Mouse (Mus musculus) gastrocnemius, adult 2 months (tissue): ENCODE data around the gene Dclre1b. TPM values are rescaled to one million over a fixed set of nuclear protein-coding genes. Genes with fewer than 3 reads are reported as not detected.
"Not testable (repeated sequence)": the region's sequence is repeated elsewhere in the genome, so short reads cannot be mapped to it uniquely, and the experiment has no call there.

Experiments
- DNase-seq: peaks from one replicate; pipeline ENCODE4 v3.0.0; 2022
- H3K27ac ChIP-seq: fragments of 200-600 bp; 2 replicates; pipeline ENCODE4 v1.8.1; 2022; ENCODE audit warnings: mild to moderate bottlenecking
- H3K4me3 ChIP-seq: fragments of 200-600 bp; 2 replicates; pipeline ENCODE4 v1.8.1; 2022; ENCODE audit warnings: mild to moderate bottlenecking, moderate library complexity
- CTCF ChIP-seq: fragments of 200-600 bp; IDR thresholded peaks from 2 replicates; pipeline ENCODE4 v1.8.1; 2022; ENCODE audit warnings: antibody characterized with exemption, mild to moderate bottlenecking, moderate library complexity
- intact Hi-C: fragments of 180-260 bp; cut with DNase I; formaldehyde crosslinking; loops from one replicate; pipeline ENCODE4 v1.15.1; 2025
- total RNA-seq, 2 experiments: library from RNA; stranded (reverse); gene quantifications; 2 replicates each; pipeline ENCODE4 v1.2.3; 2021

Dclre1b gene
- total RNA-seq, 2 experiments from 2014 or later, result 6.4 to 8.6 TPM

DNA sequence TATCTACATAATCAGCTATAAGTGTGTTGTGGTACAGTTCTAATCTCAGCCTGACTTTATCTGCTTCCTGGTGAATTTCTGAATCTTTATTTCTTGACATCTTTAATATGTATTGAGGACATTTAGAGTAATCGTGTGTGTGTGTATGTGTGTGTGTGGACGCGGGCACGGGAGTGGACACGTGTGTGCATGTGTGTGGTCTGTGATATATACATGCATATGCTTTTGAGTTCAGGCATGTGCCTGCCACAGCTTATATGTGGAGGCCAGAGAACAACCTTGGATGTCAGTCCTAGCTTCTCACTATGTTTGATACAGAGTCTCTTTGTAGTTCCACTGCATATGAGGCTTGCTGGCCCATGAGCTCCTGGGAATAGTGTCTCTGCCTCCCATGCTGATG lies 27.2 kb upstream of the Dclre1b start:
- no peak for DNase-seq
- intact Hi-C loops, result no loop called here
- Histone ChIP-seq H3K27ac (no peak overlapping the region), H3K4me3 (no peak overlapping the region)
- TF ChIP-seq CTCF, result no peak

DNA sequence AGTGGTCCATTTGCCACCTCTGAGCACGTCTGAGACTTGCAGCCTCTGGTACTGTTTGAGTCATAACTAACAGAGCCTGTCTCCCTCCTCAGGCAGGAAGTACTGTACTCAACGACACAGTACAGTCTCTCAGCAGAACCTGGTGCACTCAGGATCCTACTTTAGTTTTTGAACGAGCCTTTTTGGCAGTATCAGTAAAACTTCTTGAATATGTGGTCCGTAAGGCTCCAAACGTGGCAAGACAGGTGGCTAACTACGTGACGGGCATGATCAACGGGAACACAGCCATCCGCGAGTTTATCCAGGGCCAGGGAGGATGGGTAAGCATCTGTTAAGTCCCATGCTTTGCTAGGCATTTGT lies 26.7 kb upstream of the Dclre1b start:
- no peak for TF ChIP-seq CTCF
- intact Hi-C loops, result no loop called here
- H3K27ac ChIP-seq, result no peak overlapping the region
- no peak for DNase-seq
- no peak overlapping the region for H3K4me3 ChIP-seq

DNA sequence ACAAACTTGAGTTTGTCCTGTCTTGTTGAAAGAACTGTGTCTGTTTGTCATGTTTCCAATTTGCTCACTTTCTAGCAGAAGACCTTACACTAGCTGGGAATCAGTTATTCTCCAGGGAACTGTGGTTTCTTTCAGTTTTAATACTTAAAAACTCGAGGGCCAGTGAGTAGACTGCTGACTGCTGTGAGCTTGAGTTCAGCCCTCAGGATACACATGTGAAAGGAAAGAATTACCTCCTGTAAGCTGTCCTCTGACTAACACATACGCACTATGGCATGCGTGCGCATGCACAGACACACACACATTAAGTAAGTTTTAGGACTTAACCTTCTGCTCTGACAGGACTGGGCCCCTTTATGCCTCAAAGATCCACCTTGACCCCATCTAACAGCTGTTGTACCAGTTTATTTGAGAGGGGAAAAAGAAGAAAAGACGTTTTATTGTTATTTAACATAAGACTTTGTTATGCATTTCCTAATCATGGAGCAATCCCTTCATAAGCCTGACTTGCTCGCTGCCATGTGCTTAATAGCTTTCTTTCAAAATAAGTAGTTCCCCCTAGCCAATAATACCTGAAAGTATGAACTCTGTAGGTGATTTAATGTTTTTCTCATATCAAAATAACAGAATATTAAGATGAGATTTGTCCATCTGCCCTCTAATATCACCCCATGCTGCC lies 26.2 kb upstream of the Dclre1b start:
- intact Hi-C loops, result no loop called here
- Histone ChIP-seq H3K27ac (no peak overlapping the region), H3K4me3 (no peak overlapping the region)
- no peak for TF ChIP-seq CTCF
- no peak for DNase-seq

DNA sequence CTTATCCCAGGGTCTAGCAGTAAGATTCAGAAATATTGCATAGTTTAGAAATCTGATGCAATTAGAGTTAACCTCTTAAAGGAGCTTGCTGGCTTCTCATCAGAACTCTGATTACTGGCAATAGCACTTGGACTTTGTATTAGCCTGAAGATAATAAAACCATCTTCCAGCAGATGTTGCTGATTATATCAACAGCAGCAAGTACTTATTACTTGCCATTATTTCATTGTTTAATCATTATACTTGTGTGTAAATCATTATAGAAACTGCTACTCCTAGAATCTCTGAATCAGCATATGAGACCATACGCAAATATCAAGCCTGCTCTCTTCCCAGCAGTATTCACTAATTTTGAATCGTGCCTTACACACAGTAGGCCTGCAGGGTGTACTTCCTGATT lies 24.8 kb upstream of the Dclre1b start:
- intact Hi-C loops, result no loop called here
- DNase-seq, result no peak
- no peak for TF ChIP-seq CTCF
- Histone ChIP-seq H3K4me3 (no peak overlapping the region), H3K27ac (no peak overlapping the region)

DNA sequence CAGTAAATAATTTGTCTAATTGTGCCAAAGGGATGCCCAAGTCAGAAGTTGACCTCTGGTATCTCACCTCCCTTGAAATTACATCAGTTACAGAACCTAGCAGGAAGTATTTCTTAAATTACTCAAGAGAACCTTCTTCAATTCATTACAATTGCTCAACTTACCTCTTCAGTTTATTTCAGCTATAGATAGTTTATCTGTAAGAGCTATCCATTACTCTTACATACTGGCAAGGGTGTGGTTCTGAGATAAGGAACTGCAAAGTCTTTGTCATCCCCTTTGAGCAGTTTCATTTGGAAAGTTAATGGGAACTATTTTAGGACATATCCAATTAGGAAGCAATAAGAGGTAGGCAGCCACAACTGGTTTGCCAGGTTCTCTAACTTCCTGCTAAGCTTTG lies 23.2 kb upstream of the Dclre1b start, which contains the start of gene Bcl2l15:
Bcl2l15 (plus strand) TSS at position 176 of the 400 bp plus-strand sequence.
- intact Hi-C loops, result no loop called here

DNA sequence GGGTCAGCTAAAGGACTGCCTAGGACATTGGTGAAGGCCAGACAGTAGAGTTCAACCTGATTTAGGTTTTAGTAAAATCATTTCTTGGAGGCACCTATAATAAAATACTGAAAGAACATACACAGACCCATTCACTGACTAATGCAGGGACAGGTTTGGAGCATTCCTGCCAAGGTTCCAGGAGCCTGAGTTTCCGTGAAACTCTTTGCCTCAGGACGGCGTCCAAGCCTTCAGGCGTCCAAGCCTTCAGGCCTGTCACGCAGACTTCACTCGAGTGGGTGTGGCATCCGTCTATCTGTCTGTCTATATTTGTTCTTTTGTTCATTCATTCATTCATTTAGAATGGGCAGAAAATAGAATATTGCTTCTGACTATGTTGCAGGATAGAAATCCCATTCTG lies 21.9 kb upstream of the Dclre1b start:
- H3K27ac ChIP-seq, result no peak overlapping the region
- no peak overlapping the region for H3K4me3 ChIP-seq
- DNase-seq, result no peak
- no peak for TF ChIP-seq CTCF
- intact Hi-C loops, result no loop called here

More for the DNA sequence above, 23.2 kb upstream of the Dclre1b start, which contains the start of gene Bcl2l15:
- Histone ChIP-seq H3K4me3 (no peak within 1 kb of the TSS), H3K27ac (no peak within 1 kb of the TSS)
- no peak for DNase-seq
- TF ChIP-seq CTCF, result no peak

DNA sequence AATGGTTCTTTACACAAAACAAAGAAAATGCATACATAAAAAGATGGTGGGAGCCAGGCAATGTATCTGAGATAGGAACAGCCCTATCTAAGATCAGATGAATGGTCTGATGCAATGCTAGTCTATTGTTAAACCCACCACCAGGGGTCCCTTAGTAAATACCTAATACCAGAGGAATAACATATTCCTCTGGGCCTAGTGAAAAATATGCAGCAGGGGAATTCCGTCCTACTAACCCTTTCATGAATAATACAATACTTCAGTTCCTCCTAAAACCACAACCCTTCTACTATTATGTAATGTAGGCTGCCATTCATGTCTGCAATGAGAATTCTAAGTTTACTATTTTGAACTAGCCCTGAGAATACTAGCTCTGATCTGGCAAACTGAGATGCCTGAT lies 21.4 kb upstream of the Dclre1b start:
- H3K27ac ChIP-seq, intact Hi-C loops, DNase-seq, H3K4me3 ChIP-seq: not testable (repeated sequence)

DNA sequence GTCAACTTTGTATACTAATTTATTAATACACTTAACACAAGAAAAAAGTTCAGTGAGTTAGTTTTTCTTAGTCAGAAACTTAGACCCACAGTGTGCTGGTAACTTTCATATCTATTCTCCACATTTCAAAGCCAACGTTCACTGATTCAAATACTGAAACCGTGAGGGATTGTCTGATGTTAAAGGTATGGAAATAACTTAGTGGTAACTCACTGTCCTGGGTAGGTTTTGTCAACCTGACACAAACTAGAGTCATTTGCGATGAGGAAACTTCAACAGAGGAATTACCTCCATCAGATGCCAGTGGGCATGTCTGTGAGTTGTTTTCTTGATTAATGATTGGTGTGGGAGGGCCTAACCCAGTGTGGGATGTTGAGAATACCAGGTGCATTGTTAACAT lies 19.8 kb upstream of the Dclre1b start:
- Histone ChIP-seq H3K27ac (no peak overlapping the region), H3K4me3 (no peak overlapping the region)
- no peak for DNase-seq
- intact Hi-C loops, result no loop called here
- TF ChIP-seq CTCF, result no peak

DNA sequence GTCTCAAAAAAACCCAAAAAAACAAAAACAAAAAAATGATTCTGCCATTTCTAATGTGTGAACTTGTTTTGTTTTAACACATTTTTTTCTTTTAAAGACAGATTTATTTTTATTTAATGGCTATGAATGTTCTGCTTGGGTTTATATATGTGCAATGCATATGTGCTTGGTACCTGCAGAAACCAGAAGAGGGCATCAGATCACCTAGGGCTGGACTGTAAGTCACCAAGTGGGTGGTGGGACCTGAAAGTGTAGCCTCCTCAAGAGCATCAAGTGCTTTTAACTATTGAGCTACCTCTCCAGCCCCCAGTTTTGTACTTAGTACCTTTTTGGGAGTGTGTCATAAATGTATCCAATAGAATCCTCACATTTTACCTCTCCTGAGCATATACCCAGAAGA lies 18.3 kb upstream of the Dclre1b start:
- peak; percentile 12; the same call in 1 of the 2 replicates for TF ChIP-seq CTCF

DNA sequence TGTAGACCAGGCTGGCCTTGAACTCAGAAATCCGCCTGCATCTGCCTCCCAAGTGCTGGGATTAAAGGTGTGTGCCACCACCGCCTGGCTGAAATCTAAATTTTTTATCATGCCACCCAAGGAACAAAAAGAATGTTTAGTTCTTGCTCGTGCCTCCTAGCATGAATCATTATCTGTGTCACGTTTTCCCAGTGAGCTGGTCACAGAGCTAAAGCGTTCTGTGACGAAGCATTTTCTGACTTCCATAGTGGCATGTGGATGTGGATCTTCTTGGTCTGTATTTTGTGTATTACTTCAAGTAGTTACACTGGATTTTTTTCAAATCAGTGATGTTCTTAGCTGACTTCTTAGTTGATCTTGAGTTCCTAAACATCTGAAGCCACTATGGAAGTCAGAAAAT lies 1.7 kb upstream of the Dclre1b start:
- no peak overlapping the region for H3K4me3 ChIP-seq
- intact Hi-C loops, result no loop called here
- no peak overlapping the region for H3K27ac ChIP-seq
- no peak for TF ChIP-seq CTCF
- no peak for DNase-seq

More for the DNA sequence above, 18.3 kb upstream of the Dclre1b start:
- intact Hi-C loops, result no loop called here
- no peak overlapping the region for H3K27ac ChIP-seq
- H3K4me3 ChIP-seq, result no peak overlapping the region
- DNase-seq, result no peak

DNA sequence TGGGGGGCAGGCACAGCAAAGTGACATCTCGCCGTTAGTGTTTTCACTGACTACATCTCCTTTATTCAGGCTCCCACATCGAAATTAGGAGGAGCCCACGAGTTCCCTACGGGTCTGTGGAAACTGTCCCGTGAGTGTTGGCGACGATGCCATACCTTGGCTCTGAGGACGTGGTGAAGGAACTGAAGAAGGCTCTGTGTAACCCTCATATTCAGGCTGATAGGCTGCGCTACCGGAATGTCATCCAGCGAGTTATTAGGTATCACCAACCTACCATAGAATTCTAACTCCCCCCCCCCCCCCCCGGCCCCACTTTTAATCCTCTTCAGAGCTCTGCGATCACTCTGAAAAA lies 531 bp upstream of the Dclre1b start:
- Histone ChIP-seq H3K4me3 (peak overlapping the region; percentile 92), H3K27ac (peak overlapping the region; percentile 98)
- intact Hi-C loops, result loop anchor here (1.0 to 5.0 kb wide), 3 partner anchors 18 to 72 kb away; partner anchors contain the start of genes Gm10964, Hipk1 and Olfml3
- no peak for DNase-seq
- no peak for TF ChIP-seq CTCF

DNA sequence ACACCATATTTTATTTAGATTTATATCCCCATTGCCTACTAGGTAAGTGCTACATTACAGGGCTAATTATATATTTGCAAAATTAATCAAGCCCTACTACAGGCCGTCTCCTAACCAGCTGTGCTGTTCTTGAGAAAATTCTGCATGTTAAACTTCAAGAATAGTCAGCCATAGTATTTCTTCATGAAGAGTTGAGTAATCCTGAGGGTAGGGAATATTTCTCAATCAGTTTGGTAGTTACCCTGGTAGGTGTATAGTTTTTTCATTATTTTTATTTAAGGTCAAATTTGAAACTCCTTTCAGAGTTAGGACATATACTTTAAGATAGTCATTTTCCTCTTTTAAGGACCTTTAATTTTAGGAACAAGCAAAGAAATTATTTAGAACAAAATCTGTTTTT lies 3.6 kb downstream of the Dclre1b start:
- no peak overlapping the region for H3K4me3 ChIP-seq
- intact Hi-C loops, result loop anchor here (5.0 kb wide), 1 partner anchor 68 kb away; the partner anchor contains the start of genes Gm10964 and Olfml3
- no peak for DNase-seq
- no peak for TF ChIP-seq CTCF
- no peak overlapping the region for H3K27ac ChIP-seq

DNA sequence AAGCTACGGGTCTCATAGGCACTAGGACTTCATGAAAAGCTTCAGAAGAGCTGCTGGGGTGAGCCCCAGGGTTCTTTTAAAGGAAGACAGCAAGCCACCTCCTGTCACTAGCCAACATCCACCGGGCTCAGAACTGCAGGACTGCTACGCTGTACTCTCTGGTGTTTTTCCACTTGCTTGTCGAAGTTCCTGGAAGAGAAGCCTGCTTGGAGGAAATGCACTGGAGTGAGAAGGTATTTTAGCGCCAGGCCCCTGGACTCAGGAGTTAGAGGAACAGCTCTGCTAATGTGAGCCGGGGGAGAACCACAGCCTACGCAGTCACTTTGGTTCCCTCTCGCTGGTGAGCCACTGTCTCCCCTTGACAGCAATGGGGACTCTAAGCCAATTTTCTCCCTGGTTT lies 6.4 kb downstream of the Dclre1b start:
- DNase-seq, result no peak
- intact Hi-C loops, result no loop called here
- Histone ChIP-seq H3K4me3 (peak overlapping the region; percentile 37), H3K27ac (peak overlapping the region; percentile 88)
- no peak for TF ChIP-seq CTCF

DNA sequence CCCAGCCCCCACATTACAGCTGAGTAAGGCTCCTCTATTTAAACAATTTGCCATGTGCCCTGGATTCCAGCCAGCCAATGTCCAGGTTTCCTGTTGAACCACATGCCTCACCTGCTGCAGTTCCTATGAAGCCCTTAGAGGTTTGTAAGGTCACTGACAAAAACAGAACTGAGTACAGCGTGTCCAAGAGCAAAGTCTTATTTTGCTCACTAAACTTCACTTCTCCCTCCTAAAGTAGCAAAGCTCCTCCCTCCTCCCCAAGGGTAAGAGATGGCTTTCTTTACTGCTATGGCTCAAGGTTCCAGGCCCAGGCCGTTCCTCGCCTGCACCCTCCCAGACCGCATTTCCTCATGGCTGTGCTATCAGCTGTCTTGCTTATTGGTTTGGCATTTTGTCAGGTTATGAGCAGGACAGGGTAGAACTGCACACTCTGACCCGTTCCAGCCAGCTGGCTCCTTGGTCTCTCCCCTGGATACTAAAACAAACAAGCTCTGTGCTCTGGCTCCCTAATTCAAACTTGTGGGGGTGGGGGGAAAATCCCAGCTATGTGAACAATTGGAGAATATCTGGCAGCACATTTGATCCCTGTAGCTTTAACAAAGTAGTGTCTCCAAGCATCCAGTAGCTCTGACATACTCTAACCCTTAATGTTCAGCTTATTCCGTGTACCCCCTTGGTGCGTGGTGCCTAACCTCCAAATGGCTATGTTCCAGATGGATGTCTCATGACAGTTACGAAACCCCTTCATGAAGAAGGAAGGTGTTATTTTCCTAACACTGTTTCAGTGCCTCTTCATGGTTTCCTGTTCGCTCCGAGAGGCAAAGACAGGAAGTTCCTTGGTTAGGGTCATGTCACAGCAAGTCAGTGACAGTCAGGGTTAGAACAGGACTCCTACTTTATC lies 7.4 kb downstream of the Dclre1b start:
- intact Hi-C loops, result no loop called here
- TF ChIP-seq CTCF, result no peak
- Histone ChIP-seq H3K27ac (peak overlapping the region; percentile 88), H3K4me3 (peak overlapping the region; percentile 37)
- DNase-seq, result peak; percentile 87
